Mouse (Mus musculus): Measurements from ENCODE around the gene Bspry. TPM values are rescaled to one million over a fixed set of nuclear protein-coding genes. Genes with fewer than 3 reads are reported as not detected.
A peak's percentile ranks its signal among the peaks of the same experiment; 100 is the strongest.
"Not testable (repeated sequence)": the region's sequence is repeated elsewhere in the genome, so short reads cannot be mapped to it uniquely, and the experiment has no call there.

The Bspry gene
- total RNA-seq, 1 experiment from 2014 or later, result 1.3 TPM

DNA sequence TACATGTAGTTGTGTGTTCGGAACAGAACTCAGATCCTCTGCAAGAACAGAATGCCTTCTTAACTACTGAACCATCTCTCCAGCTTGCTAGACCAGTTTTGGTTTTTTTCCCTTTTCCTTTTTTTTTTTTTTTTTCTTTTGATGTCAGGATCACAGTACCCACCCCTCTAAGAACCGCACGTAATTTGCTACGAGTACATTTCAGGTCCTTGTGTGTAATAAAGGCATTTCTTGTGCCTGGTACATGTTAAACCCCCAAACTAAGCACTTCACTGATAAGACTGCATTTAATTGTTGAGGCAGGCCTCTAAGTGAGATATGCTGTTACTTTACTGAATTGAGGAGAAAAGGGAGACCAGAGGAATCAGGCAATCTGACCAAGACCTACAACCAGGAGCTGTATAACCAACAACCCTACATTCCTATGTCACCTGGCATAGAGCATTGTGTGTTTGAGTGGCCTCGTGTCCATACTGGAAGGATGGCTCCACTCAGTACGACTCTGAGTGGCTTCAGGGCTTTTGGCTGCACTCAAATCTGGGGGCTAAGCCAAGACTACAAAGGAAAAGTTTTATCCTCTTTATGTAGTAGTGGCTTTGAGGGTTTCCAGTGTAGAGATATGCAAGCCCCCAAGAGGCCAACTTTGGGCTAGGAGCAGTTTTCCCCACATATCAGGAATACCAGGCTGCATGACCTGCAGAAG lies 2.2 kb upstream of the Bspry start:
- no peak for ATAC-seq (ENCODE audit: extremely low read depth, insufficient number of reproducible peaks, low FRiP score, poor library complexity, severe bottlenecking)

DNA sequence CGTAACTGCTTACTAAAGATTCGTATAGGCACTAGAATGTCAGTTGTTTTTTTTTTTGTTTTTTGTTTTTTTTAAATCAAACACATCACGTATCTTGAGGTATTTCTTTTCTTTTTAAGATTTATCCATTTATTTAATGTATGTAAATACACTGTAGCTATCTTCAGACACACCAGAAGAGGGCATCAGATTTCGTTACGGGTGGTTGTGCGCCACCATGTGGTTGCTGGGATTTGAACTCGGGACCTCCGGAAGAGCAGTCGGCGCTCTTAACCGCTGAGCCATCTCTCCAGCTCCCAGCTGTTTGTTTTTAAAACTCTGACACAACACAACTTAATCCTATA lies 288 bp upstream of the Bspry start:
- ATAC-seq (ENCODE audit: extremely low read depth, insufficient number of reproducible peaks, low FRiP score, poor library complexity, severe bottlenecking), result not testable (repeated sequence)

DNA sequence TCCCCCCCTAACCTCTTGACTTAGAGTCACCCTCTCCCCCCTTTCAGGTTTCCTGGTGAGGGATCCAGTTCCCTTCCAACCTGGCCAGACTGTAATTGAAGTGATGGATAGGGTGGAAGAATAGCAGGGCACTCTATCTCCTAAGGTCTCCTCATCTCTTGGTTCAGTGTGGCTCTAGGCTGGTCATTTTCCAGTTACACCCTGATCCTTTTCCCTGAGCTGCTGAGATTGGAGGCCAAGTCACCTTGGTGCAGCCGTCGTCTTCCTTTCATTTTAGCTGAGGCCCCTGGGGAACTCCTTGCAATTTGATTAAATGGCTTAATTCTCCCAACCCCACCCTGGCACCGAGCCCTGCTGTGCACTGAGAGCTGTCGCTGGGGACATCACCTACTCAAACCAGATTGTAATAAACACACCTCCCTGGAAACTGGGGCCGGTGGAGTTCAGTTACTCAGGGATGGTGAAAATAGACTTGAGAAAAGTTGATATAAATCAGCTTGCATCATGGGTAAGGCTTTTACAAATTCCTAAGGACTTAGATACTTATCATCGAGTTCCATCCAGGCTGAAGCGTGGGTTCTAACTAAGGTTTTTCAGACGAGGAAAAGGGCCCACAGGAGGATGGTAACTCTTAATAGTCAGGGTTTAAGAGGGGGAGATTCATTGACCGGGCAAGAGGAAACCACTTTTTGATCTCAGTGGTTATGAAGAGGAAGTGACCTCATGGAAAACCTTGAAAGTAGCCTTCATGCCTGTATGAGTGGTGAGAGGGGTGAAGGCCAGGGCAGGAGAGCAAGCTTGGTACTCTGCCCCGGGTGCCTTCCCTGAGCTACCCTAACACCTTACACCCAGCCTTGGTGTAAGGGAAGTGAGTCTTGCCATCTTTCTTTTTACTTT lies 1.1 kb downstream of the Bspry start:
- peak; percentile 75 for ATAC-seq (ENCODE audit: extremely low read depth, insufficient number of reproducible peaks, low FRiP score, poor library complexity, severe bottlenecking)

DNA sequence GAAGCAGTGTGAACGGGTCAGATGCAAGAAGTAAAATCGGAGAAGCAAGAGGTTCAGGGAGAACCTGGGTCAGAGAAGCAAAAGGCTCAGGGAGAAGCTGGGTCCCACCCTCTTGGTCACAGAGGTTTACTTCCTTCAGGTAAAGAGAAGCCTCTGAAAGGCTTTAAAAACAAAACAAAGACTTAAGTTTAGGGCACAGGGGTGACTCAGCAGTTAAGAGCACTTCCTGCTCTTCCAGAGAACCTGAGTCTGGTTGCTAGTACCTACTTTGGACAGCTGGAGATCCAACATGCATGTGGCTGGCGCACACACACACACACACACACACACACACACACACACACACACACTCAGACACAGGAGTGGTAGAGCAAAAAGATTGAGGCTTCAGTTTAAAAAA lies 5.1 kb downstream of the Bspry start:
- ATAC-seq (ENCODE audit: extremely low read depth, insufficient number of reproducible peaks, low FRiP score, poor library complexity, severe bottlenecking), result no peak

DNA sequence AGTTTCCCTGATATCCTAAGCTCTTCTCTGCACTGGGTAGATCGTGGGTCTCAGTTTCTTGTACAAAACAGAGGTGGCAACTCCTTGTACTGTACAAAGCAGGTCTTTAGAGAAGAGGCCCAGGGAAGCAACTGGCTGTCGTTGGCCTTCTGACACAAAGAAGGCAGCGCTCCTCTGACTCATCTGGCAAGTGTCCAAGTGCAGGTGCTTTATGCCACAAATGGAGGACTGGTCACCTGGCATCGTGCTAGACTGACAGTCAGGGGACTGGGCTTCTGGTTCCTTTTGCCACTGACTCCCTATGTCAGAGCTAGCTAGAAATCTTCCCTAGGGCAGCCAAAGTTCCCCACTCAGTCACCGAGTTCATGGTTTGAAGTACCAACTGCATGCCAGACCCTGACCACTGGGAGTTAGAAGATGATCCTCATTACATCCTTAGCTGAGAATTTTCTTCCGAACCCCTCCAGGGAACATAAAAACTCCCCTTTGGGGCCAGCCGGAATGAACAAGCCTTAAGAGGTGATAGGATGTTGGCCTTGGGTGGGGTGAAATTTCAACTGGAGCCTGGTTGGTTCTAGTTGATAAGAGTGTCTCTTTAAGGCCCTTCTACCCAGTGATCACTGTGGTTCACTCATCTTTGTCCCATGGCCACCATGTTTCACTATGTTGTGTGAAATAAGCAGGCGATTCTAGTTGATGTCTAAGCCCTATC lies 5.8 kb downstream of the Bspry start:
- no peak for ATAC-seq (ENCODE audit: extremely low read depth, insufficient number of reproducible peaks, low FRiP score, poor library complexity, severe bottlenecking)

DNA sequence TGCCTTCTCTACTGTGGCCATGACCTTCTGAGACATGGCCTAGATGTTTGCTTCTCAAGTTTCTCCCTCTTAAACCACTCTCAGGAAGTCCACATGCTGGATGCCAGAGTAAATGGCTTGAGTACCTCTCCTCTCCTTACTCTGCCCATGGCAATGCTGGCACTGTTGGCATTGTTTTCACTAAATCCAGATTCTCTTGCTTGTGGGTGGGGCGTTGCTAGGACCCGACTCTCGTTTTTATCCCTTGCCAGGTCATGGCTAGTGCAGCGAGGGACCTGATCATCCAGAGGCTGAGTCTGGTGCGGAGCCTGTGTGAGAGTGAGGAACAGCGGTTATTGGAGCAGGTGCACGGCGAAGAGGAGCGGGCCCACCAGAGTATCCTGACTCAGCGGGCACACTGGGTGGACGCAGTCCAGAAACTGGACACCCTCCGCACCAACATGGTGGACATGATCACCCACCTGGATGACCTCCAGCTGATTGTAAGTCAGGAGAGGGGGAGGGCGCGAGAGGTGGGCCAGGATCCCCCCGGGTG lies 6.4 kb downstream of the Bspry start:
- ATAC-seq (ENCODE audit: extremely low read depth, insufficient number of reproducible peaks, low FRiP score, poor library complexity, severe bottlenecking), result no peak

DNA sequence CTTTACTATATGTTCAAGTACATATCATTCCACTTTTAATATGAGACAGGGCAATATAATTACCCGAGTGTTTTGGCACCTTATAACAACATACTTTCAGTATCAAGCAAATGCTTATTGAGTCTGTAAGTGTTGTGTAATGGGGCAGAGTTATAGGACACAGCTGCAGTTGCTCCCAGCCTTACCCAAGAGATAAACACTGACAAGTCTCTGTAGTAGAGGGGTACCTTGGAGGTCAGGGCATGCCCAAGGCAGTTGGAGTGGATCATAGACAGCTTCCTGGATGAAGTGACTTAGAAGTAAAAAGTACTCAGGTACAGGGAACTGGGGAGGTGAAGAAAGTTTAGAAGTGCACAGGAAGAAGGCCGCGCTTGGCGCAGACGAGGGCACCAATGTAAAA lies 7.3 kb downstream of the Bspry start:
- ATAC-seq (ENCODE audit: extremely low read depth, insufficient number of reproducible peaks, low FRiP score, poor library complexity, severe bottlenecking), result no peak

DNA sequence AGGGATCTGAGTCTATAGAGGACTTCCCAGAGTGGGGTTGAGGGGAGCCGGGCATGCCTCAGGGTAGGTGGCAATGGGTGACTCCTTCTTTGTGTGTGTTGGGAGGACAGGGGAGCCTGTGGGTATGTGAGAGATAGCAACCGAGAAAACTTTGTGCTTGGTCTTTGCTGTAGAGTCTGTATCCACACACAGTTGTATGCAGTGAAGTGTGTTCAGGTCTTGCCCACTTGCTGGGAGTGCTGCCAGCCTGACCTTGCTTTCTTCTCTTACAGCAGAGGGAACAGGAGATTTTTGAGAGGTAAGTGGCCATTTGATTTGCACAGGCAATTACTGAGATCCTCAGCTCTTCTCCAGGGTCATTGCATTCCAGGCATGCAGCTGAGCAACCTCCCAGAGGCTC lies 8.1 kb downstream of the Bspry start:
- ATAC-seq (ENCODE audit: extremely low read depth, insufficient number of reproducible peaks, low FRiP score, poor library complexity, severe bottlenecking), result no peak

DNA sequence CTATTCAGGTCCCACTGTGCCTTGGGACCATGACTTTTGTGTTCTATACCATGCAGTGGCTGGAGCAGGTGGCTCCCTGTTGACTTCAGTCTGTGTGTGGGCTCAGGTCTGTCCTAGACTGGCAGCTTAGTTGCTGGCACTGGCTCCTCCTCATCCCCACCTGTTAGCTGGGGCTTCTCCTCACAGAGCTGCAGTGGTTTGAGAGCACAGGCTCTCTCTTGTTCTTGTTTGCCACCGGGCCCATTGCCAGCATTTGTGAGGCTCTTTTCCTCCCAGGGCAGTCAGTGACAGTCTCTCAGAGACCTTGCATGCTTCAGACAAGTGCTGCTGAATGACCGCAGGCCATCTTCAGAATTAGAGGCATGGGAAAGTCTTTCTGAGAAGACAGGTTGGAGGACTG lies 12.8 kb downstream of the Bspry start:
- ATAC-seq (ENCODE audit: extremely low read depth, insufficient number of reproducible peaks, low FRiP score, poor library complexity, severe bottlenecking), result no peak

DNA sequence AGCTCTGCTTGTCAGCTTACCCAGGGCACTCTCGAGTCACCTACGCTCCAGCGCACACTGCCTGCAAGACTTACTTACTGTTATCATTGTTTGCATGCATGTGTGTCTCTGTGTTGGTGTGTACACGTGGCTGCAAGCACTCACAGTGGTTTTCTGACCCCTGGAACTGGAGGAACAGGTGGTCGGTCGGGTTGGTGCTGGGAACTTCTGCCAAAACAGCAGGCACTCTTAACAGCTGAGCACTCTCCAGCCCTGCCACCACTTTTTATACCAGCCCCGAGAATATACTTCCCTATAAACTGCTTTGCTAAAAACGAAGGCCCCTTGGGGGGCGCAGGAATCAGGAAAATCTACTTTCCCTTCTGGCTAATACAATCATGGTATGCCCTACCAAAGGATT lies 14.4 kb downstream of the Bspry start:
- no peak for ATAC-seq (ENCODE audit: extremely low read depth, insufficient number of reproducible peaks, low FRiP score, poor library complexity, severe bottlenecking)

DNA sequence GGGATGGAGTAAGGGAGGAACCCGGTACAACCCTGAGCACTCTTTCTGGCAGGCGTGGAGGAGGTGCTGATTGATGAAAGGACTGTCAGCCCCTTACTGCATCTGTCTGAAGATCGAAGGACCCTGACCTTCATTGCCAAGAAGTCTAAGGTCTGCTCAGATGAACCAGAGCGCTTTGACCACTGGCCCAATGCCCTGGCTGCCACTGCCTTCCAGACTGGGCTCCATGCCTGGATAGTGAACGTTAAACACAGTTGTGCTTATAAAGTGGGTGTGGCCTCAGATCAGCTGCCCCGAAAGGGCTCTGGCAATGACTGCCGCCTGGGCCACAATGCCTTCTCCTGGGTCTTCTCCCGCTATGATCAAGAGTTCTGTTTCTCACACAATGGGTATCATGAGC lies 16.1 kb downstream of the Bspry start:
- ATAC-seq (ENCODE audit: extremely low read depth, insufficient number of reproducible peaks, low FRiP score, poor library complexity, severe bottlenecking), result no peak

DNA sequence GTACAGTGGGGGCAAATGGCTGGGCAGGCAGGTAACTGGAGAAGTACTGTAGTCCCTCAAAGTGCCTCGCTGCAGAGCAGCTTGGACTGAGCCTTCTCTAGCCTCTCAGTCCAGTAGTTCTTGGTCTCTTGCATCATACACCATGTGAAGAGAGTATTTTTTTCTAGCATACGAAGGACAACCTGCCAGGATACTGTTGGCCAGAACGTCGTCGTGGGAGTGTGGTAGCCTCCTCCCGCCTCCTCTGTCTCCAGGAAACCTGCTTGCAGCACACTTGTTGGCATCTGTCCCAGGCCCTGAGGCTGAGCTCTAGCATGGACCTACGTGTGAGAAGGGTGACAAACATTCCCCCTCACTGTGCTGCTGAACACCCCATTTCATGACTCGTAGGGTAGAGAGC lies 17.0 kb downstream of the Bspry start:
- ATAC-seq (ENCODE audit: extremely low read depth, insufficient number of reproducible peaks, low FRiP score, poor library complexity, severe bottlenecking), result no peak

DNA sequence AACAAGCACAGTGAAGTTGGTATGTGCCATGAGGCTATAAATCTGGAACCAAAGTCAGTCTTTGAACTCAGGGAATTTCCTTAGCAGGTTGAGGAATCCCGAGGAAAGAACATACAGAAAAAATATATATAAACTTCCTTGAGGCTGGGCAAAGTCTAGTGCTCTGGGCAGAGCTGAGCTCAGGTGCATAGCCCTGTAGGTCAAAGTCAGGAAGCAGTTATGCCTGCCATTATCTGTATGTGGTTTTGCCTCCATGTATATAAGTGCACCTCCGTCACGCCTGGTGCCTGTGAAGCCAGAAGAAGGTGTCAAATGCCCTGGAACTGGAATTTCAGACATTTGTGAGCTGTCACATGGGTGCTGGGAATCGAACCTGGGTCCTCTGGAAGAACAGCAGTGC lies 20.9 kb downstream of the Bspry start:
- ATAC-seq (ENCODE audit: extremely low read depth, insufficient number of reproducible peaks, low FRiP score, poor library complexity, severe bottlenecking), result no peak

DNA sequence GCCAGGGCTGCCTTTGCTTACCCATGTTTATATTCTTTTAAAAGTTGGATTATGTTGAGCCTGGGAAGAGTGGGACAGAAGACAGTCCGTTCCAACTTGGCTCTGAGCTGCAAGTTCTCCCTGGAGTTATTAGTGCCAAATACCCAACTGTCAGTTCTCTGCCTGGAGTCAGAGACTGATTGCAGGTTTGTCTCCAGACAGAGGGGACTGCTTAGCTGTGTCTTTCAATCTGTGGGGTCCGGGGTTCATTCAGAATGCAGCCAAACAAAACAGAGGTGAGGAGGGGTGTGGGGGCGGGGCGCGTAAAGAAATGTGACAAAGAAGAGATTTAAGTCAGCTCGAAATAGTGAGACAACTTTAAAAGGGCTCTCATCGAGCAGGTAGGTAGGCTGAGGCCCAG lies 21.7 kb downstream of the Bspry start:
- no peak for ATAC-seq (ENCODE audit: extremely low read depth, insufficient number of reproducible peaks, low FRiP score, poor library complexity, severe bottlenecking)

DNA sequence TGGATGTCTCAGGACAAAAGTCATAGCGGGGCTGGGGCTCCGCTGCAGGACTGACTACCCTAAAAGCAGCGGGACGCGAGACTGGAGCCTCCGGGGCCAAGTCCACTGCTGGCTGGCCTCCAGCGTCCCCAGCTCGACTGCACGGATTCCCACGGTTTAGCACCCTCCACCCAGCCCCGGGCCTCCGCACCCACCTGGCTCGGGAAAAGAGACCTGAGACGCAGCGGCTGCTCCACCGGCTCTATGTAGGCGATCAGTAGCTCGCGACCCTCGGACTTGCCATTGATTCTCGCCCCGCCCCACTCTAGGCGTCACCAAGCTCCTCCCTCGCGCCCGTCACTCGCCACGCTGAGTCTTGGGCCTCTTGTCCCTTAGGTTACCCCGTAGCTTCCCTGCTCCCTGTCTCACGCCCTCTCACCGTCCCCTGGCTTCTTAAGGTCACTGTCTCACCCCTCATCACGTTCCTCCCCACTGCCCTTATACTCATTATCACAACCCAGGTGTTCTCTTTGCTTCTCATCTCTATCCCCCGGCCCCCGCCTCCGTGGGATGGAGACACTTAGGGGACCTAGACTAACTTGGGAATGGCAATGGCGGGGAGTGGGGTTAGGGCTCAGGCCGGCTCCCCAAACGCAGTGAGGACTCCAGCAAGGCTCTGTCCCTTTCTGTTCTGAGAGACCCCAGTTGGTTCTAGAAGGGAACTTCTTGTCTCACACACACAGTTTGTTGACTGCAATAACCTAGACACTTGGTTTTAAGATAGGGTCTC lies 22.3 kb downstream of the Bspry start:
- peak; percentile 80 for ATAC-seq (ENCODE audit: extremely low read depth, insufficient number of reproducible peaks, low FRiP score, poor library complexity, severe bottlenecking)

DNA sequence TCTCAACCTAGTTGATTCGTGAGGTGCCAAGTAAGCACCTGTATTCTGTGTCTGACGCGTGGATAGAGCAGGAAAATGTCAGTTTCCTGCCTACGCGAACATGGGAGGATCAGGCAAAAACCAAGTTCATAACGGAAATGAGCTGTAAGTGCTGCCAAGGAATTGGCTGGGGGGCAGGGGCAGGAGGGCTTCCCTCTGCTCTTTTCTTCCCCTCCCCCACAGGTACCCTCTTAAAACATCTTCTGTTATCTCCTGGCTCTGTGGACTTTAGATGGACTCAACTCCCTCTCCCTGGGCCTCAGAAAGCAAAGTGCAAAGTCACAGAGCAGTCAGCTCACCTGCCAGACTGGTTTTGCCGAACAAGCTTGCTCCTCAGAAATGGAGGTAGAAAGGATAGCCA lies 23.1 kb downstream of the Bspry start:
- no peak for ATAC-seq (ENCODE audit: extremely low read depth, insufficient number of reproducible peaks, low FRiP score, poor library complexity, severe bottlenecking)

DNA sequence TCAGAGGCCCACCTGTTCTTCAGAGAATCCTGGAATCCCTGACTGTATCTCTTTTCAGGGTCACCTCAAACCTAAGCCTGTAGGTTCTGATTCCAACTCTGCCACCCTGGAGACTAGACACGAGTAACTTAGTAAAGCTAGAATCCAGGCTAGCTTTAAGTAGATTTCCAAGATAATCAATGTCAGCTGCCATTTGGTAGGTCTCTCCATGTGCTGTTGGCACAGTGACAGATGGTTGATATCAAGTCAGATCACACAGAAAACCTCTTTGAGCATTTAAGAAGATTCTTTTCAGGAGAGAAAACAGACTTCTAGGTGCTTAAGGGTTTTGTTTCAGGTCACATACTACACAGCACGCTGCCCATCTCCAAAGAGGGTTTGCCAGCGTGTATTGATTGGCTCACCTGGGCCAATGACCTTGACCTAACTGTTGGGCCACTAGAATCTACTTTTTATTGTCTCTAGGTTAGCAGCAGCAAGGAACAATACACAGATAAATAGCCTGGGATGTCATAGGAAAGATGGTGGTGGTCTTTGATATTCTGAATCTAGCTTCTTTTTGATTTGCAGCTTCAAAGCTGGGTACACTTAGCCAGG lies 23.6 kb downstream of the Bspry start, which contains the start of gene Hdhd3:
Gene Hdhd3 (minus strand): TSS at position 94 of the 597 bp plus-strand sequence.
- ATAC-seq (ENCODE audit: extremely low read depth, insufficient number of reproducible peaks, low FRiP score, poor library complexity, severe bottlenecking), result no peak

DNA sequence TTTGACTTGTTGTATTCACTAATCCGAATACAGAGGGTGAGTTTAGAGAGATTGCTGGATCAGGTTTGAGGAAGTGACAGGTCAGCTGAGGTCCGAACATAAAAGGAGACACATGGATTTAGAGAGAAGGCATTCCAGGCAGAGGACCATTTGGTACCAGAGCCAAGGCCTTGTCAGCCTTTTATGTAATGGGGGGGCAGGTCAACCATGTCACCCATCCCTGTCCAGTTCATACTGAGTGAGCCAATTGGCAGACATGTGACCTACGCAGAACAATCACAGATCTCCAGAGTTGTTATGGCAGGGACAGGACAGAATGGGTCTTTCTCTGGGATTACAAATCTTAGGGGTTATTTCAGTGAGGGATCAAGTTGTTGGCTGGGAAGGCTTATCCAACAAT lies 26.1 kb downstream of the Bspry start:
- ATAC-seq (ENCODE audit: extremely low read depth, insufficient number of reproducible peaks, low FRiP score, poor library complexity, severe bottlenecking), result no peak

DNA sequence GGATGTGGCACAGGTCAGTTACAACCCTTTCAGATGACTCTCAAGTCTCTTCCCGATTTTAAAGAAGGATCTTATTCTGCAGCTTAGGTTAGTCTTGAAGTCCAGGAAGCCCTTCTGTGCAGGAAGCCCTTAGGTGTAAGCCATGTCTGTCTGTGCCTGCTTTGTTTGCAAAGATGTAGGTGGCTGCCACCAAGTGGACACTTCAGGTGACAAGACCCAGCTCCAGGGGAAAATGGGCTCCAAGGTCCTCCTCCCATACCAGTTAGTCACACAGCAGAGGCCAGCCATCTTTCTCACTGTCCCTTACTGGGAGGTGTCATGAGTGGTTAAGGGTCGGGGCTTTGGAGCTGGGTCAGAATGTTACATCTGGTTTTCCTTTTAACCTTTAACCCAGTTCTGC lies 26.9 kb downstream of the Bspry start:
- no peak for ATAC-seq (ENCODE audit: extremely low read depth, insufficient number of reproducible peaks, low FRiP score, poor library complexity, severe bottlenecking)

Data from neutrophil, adult 5-6 weeks (primary cell).